Mouse (Mus musculus) spleen, adult 2 months (tissue): ENCODE data around the gene Aspn.

ENCODE experiments used
- CTCF ChIP-seq: fragments of 200-500 bp; IDR thresholded peaks from 2 replicates; pipeline ENCODE4 v1.5.1; 2011; ENCODE audit warnings: mild to moderate bottlenecking, inconsistent platforms; ENCODE audit not compliant: insufficient read depth, insufficient read length, insufficient replicate concordance; ENCODE audit errors: extremely low read depth
- POLR2A ChIP-seq: fragments of 200-500 bp; IDR thresholded peaks from 2 replicates; pipeline ENCODE4 v1.6.1; 2011; ENCODE audit warnings: low read depth, low read length, inconsistent platforms

- TF ChIP-seq CTCF (no peak), POLR2A (no peak)
Measured at GRCm38 (mm10) chr13:49586062-49586461, 41.8 kb downstream of the Aspn start.
